Mouse (Mus musculus) thymus, adult 2 months (tissue): ENCODE data around the gene Ano9.

ENCODE experiments used
- CTCF ChIP-seq: fragments of 200-500 bp; IDR thresholded peaks from 2 replicates; pipeline ENCODE4 v1.5.1; 2012; ENCODE audit warnings: mild to moderate bottlenecking, control low read depth, low read length, moderate library complexity, borderline replicate concordance; ENCODE audit not compliant: control insufficient read depth, poor library complexity, insufficient read depth; ENCODE audit errors: extremely low read depth
- POLR2A ChIP-seq: fragments of 200-500 bp; IDR thresholded peaks from 2 replicates; pipeline ENCODE4 v1.6.1; 2012; ENCODE audit warnings: mild to moderate bottlenecking, low read length, control low read depth, moderate library complexity; ENCODE audit not compliant: control insufficient read depth, poor library complexity, insufficient read depth; ENCODE audit errors: extremely low read depth

DNA sequence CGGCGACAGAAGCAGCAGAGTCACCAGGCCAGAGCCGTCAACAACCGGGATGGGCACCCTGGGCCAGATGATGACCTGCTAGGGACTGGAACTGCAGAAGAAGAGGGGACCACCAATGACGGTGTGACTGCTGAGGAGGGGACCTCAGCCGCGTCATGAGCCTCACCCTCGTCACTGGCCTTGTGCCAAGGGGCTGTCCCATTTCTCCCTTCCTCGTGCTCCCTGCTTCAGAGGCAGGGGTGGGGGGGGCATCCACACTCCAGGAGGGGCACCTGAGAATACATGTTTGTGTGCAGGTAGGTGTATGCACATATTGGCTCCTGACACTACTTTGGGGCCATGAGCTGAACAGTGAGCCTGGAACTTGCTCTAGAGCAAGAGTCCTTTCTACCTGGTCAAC lies 37.8 kb upstream of the Ano9 start:
- TF ChIP-seq CTCF = no peak
- no peak for TF ChIP-seq POLR2A
